Mouse (Mus musculus): ENCODE data around the gene BC051019. TPM values are rescaled to one million over a fixed set of nuclear protein-coding genes. Genes with fewer than 3 reads are reported as not detected.

BC051019 gene
- total RNA-seq (2023), result not detected

DNA sequence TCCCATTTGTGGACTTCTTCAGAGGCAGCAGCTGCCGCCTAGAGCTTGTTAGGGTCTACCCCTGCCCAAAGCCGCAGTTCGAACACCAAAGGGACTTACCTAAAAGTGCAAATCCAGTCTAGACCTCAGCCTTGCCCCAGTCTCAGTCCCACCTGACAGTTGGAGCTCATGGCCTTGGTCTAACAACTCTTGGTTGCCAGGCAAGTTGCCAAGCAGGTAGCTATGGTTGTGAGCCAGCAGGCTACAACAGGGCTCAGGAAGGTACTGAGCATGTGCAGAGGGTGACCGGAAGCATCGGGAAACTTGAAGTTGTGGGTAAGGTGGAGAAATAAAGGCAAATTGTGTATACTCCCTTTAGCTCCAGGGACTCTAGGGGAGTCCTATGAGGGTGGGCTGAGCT, at the start of gene BC051019:
Gene BC051019, minus strand, starts transcription at position 154 of the 400 bp plus-strand sequence.

DNA sequence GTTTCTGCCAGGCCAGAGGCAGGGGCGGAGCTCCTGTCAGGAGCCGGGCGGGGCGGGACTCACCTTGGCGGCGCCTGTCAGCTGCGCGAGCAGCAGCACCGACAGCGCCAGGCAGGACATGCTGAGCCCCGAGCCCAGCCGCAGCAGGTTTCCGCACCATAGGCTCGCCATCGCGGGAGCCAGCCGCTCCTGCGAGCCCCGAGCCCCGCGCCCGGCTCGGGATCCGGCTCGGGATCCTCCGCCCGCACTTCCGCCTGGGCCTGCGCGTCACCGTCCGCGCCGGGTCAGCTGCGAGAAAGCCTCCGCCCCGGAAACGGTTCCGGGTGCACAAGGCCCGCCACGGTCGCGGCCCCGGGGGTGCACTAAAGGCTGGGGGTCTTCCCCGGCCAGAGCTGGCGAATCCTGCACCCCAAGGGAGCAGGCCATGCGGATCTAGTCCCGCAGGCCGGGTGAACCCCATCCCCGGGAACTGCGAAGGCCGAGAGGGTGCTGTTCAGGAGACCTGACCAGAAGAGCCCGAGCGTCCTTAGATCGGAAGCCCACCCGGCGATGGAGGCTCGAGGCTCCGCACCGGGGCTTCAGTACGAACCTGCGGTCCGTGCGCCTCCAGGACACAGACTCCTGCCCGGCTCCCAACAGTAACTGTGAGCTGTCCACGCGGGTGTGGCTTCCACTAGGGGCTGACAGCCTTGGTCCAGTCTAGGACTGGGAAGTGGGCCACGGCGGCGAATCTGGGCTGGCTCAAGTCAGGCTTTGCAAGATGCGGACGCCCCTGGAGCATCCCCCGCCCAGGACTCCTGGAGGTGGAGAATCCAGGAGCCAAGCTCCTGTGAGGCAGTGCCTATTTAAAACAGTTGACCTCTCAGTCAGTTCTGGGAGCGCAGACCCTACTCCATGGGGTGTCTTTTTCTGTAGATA, 28.6 kb upstream of the BC051019 start, which contains the start of gene Tmem9b:
Gene Tmem9b, minus strand, starts transcription at position 868 of the 918 bp plus-strand sequence.

DNA sequence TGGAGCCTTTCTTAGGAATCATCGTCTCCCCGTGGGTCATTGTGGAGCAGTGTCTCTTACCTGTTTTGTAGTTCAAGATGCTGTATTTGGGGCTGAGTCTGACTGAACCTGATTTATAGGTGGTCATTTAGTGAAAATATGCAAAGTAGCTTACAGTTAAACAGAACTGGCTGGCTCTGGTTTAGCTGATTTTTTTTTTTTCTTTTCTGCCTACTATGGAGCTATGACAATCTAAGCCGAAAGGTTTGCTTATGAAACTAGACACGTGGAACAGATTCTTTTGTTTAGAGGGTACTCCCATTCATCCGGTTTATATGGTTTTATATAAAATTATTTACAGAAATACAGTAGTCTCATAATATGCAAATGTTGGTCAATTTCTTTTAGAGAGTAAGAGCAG, 8.0 kb upstream of the BC051019 start, which contains the start of gene Ascl3:
Gene Ascl3, minus strand, starts transcription at position 101 of the 400 bp plus-strand sequence.

DNA sequence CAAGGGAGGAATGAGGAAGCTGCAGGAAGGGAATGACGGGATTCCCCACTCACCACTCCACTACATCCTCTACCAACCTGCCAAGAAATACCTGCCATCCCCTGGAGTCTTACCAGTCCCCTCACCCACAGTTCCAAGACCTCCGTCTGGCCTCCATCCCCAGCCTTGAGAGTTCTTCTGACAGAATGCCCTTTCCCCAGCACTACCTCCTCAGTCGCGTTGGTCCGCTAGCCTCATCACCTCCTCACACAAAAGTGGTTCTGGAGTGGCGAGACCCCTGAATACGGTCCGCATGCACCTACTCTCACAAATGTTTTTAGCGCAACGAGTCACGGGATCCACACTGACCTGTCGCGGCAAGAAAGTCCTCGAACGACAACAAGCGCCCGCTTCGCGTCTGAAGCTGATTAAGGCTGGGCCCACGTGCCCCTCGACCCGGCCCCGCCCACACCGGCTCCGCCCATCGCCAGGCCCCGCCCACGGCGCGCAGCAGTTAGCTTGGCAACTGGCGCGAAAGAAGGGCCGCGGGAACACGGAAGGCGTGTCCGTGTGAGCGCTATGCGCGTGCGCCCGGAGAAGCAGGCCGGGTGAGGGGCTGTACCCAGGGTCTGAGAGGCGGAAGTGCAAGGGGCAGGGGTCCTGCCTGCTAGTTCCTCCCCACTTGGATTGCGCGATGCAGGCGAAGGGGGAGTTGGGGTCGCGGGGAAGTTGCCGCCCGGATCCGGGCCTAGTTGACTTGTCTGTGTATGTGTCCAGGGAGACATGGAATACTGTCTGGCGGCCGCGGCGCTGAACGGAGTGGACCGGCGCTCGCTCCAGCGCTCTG, 20.2 kb downstream of the BC051019 start, which contains the start of the genes St5 and Akip1:
Gene St5, minus strand, starts transcription at position 416 of the 826 bp plus-strand sequence.
Gene Akip1, plus strand, starts transcription at position 501 of the 826 bp plus-strand sequence.

Other genes with a start within 250 kb of the BC051019 start
- gene Trim66, start 215.7 kb downstream of the BC051019 start, total RNA-seq (2023), result under 1 TPM; 0.36 to 0.46 TPM
- gene Rpl27a, start 204.7 kb downstream of the BC051019 start, total RNA-seq (2023), result 100 to 1,000 TPM; 513 to 551 TPM
- under 1 TPM in 1 of 2 experiments, not detected in 1; 0.12 TPM for gene St5, start 20.2 kb downstream of the BC051019 start, total RNA-seq (2023)
- gene Akip1, start 20.2 kb downstream of the BC051019 start, total RNA-seq (2023), result 10 to 100 TPM; 11.1 to 14.6 TPM
- not detected for gene Ascl3, start 7.9 kb upstream of the BC051019 start, total RNA-seq (2023)
- gene Tmem9b, start 29.0 kb upstream of the BC051019 start, total RNA-seq (2023), result 10 to 100 TPM; 27.8 to 28.2 TPM
- not detected for gene Nrip3, start 58.2 kb upstream of the BC051019 start, total RNA-seq (2023)
- not detected for gene Scube2, start 141.8 kb upstream of the BC051019 start, total RNA-seq (2023)
- 100 to 1,000 TPM in 1 of 2 experiments, 10 to 100 TPM in 1; 97.8 to 136 TPM for gene Dennd5a, start 236.6 kb upstream of the BC051019 start, total RNA-seq (2023)

Data from B cell, adult 67 days (primary cell).